Mouse (Mus musculus) kidney, postnatal 0 days (tissue): ENCODE results near the gene Fam187a. TPM values are rescaled to one million over a fixed set of nuclear protein-coding genes. Genes with fewer than 3 reads are reported as not detected.

Source experiments
- ATAC-seq: fragments of 200-750 bp; cut with Nextera tagmentation; replicated peaks from 2 replicates; pipeline ENCODE4 v1.8.0; 2017; ENCODE audit warnings: low read depth, moderate number of reproducible peaks, moderate TSS enrichment, moderate library complexity; ENCODE audit not compliant: low FRiP score
- DNase-seq: peaks from one replicate; pipeline ENCODE4 v3.0.0-alpha.2; 2016; ENCODE audit warnings: low spot score
- H3K27ac ChIP-seq: fragments of 300-500 bp; sonication (generic); 2 replicates; pipeline ENCODE4 v1.5.1; 2014; ENCODE audit warnings: mild to moderate bottlenecking
- H3K27me3 ChIP-seq: fragments of 300-500 bp; sonication (generic); 2 replicates; pipeline ENCODE4 v1.6.1; 2014; ENCODE audit warnings: low read length, mixed read lengths; ENCODE audit not compliant: insufficient read depth
- H3K36me3 ChIP-seq: fragments of 300-500 bp; sonication (generic); 2 replicates; pipeline ENCODE4 v1.6.1; 2014; ENCODE audit warnings: low read length, mixed read lengths; ENCODE audit not compliant: insufficient read depth
- H3K4me1 ChIP-seq: fragments of 300-500 bp; sonication (generic); replicated peaks from 2 replicates; pipeline ENCODE4 v1.6.1; 2014; ENCODE audit warnings: antibody characterized with exemption, low read length, mixed read lengths; ENCODE audit not compliant: insufficient read depth
- H3K4me2 ChIP-seq: fragments of 300-500 bp; sonication (generic); 2 replicates; pipeline ENCODE4 v1.6.1; 2014; ENCODE audit warnings: mild to moderate bottlenecking, low read length, moderate library complexity, mixed read lengths
- H3K4me3 ChIP-seq: fragments of 300-500 bp; sonication (generic); replicated peaks from 2 replicates; pipeline ENCODE4 v1.5.1; 2014; ENCODE audit warnings: low read depth, low read length
- H3K9ac ChIP-seq: fragments of 300-500 bp; sonication (generic); 2 replicates; pipeline ENCODE4 v1.6.1; 2014; ENCODE audit warnings: low read depth, low read length
- H3K9me3 ChIP-seq: fragments of 300-500 bp; sonication (generic); replicated peaks from 2 replicates; pipeline ENCODE4 v1.6.1; 2016; ENCODE audit warnings: low read length, inconsistent platforms, mixed read lengths
- CTCF ChIP-seq: IDR thresholded peaks from 2 replicates; pipeline ENCODE4 v1.5.1; 2016; ENCODE audit warnings: antibody characterized with exemption, low read depth, mild to moderate bottlenecking, moderate library complexity
- WGBS: fragments of 180-500 bp; shearing (Covaris S2); extraction: QIAGEN DNeasy Blood & Tissue Kit; methylation state at CpG from one replicate; pipeline ENCODE4 v1.1.7; 2014; 5-methylcytosine and 5-hydroxymethylcytosine counted together
- polyA plus RNA-seq: library from polyadenylated mRNA; unstranded; fragments of >200 nt; fragmentation: Nextera tagmentation; extraction: Ambion mirVana; gene quantifications from 2 replicates; pipeline ENCODE4 v1.2.1, GENCODE M21; 2015

The Fam187a gene
- 0.11 TPM in 1 of 2 replicates, not detected in the other for polyA plus RNA-seq

- no peaks in the 10 kb centered on the region for H3K9me3 ChIP-seq
- H3K27ac ChIP-seq = no peak within 1 kb of the TSS
- no peak within 1 kb of the TSS for H3K9ac ChIP-seq
- 53% methylated on average over 10 of the region's 10 CpGs for WGBS
- no peak within 1 kb of the TSS for H3K4me2 ChIP-seq
- no peak for DNase-seq
- TF ChIP-seq CTCF = no peak
- no peak within 1 kb of the TSS for H3K4me3 ChIP-seq
- ATAC-seq = no peak
- peaks cover 10% of the 10 kb centered on the region; the same call in 1 of the 2 replicates for H3K4me1 ChIP-seq
- no peaks in the 10 kb centered on the region for H3K36me3 ChIP-seq
- no peaks in the 10 kb centered on the region for H3K27me3 ChIP-seq
Observed at GRCm38 (mm10) chr11:102884616-102885219, at the start of gene Fam187a. Gene Fam187a, plus strand, starts transcription at chr11:102885169.

- no peaks in the 10 kb centered on the region for H3K27me3 ChIP-seq
- H3K4me3 ChIP-seq = no peak within 1 kb of the TSS
- no peaks in the 10 kb centered on the region for H3K9me3 ChIP-seq
- H3K27ac ChIP-seq = peak within 1 kb of the TSS; percentile 19; the same call in 1 of the 2 replicates
- no peak within 1 kb of the TSS for H3K4me2 ChIP-seq
- peaks cover 24% of the 10 kb centered on the region; the same call in 1 of the 2 replicates for H3K36me3 ChIP-seq
- H3K9ac ChIP-seq = no peak within 1 kb of the TSS
- ATAC-seq = no peak
- 0 out of 2 replicates have a peak, but pooled peaks cover 4% of the 10 kb centered on the region for H3K4me1 ChIP-seq
- DNase-seq = no peak
- WGBS = 55% methylated on average over 4 of the region's 4 CpGs
- TF ChIP-seq CTCF = no peak
Observed at GRCm38 (mm10) chr11:102835549-102835948, 49.4 kb upstream of the Fam187a start, which contains the start of gene Higd1b. Gene Higd1b, plus strand, starts transcription at chr11:102835849.

- 65% methylated on average over 9 of the region's 9 CpGs for WGBS
- H3K4me3 ChIP-seq = no peak overlapping the region
- peak overlapping the region; percentile 19; the same call in 1 of the 2 replicates for H3K27ac ChIP-seq
- no peak for ATAC-seq
- 0 out of 2 replicates have a peak, but pooled peaks cover 4% of the 10 kb centered on the region for H3K4me1 ChIP-seq
- H3K4me2 ChIP-seq = no peak overlapping the region
- H3K36me3 ChIP-seq = peaks cover 28% of the 10 kb centered on the region; the same call in 1 of the 2 replicates
- TF ChIP-seq CTCF = no peak
- DNase-seq = no peak
- H3K27me3 ChIP-seq = no peaks in the 10 kb centered on the region
- no peaks in the 10 kb centered on the region for H3K9me3 ChIP-seq
- no peak overlapping the region for H3K9ac ChIP-seq
Observed at GRCm38 (mm10) chr11:102836146-102836545, 48.8 kb upstream of the Fam187a start.

- Histone ChIP-seq H3K36me3 (peaks cover 38% of the 10 kb centered on the region), H3K27ac (no peak overlapping the region), H3K4me3 (no peak overlapping the region), H3K9ac (no peak overlapping the region), H3K9me3 (no peaks in the 10 kb centered on the region), H3K4me1 (0 out of 2 replicates have a peak, but pooled peaks cover 4% of the 10 kb centered on the region), H3K4me2 (no peak overlapping the region), H3K27me3 (no peaks in the 10 kb centered on the region)
- no peak for TF ChIP-seq CTCF
- 86% methylated on average over 1 of the region's 1 CpGs for WGBS
- ATAC-seq = no peak
- DNase-seq = no peak
Observed at GRCm38 (mm10) chr11:102837385-102837784, 47.6 kb upstream of the Fam187a start.

- H3K9ac ChIP-seq = no peak overlapping the region
- H3K36me3 ChIP-seq = peaks cover 44% of the 10 kb centered on the region
- no peaks in the 10 kb centered on the region for H3K27me3 ChIP-seq
- WGBS = 92% methylated on average over 2 of the region's 2 CpGs
- H3K4me3 ChIP-seq = no peak overlapping the region
- H3K4me2 ChIP-seq = no peak overlapping the region
- ATAC-seq (no peak), DNase-seq (no peak)
- no peak for TF ChIP-seq CTCF
- no peaks in the 10 kb centered on the region for H3K9me3 ChIP-seq
- 0 out of 2 replicates have a peak, but pooled peaks cover 2% of the 10 kb centered on the region for H3K4me1 ChIP-seq
- H3K27ac ChIP-seq = peak overlapping the region; percentile 47; the same call in 1 of the 2 replicates
Observed at GRCm38 (mm10) chr11:102838126-102838525, 46.8 kb upstream of the Fam187a start.

GRCm38 (mm10) chr11:102838616-102839150, 46.3 kb upstream of the Fam187a start:
- ATAC-seq = no peak
- Histone ChIP-seq H3K4me3 (no peak overlapping the region), H3K9me3 (no peaks in the 10 kb centered on the region), H3K36me3 (peaks cover 49% of the 10 kb centered on the region), H3K27me3 (no peaks in the 10 kb centered on the region), H3K4me1 (no peaks in the 10 kb centered on the region), H3K9ac (no peak overlapping the region), H3K4me2 (no peak overlapping the region), H3K27ac (peak overlapping the region; percentile 47)
- WGBS = 86% methylated on average over 9 of the region's 9 CpGs
- DNase-seq = no peak
- TF ChIP-seq CTCF = no peak
